Mouse (Mus musculus) stomach, embryonic 14.5 days (tissue): Measurements from ENCODE around the gene Parp14. TPM values are rescaled to one million over a fixed set of nuclear protein-coding genes. Genes with fewer than 3 reads are reported as not detected.

Experiments
- ATAC-seq: fragments of 200-750 bp; cut with Nextera tagmentation; 2 replicates; pipeline ENCODE4 v1.8.0; 2017; ENCODE audit warnings: low read depth, moderate TSS enrichment; ENCODE audit not compliant: insufficient number of reproducible peaks, insufficient read depth, low FRiP score
- H3K27ac ChIP-seq: fragments of 300-500 bp; sonication (generic); 2 replicates; pipeline ENCODE4 v1.5.1; 2014; ENCODE audit warnings: mild to moderate bottlenecking, low read length, moderate library complexity, mixed read lengths
- H3K27me3 ChIP-seq: fragments of 300-500 bp; sonication (generic); 2 replicates; pipeline ENCODE4 v1.6.1; 2014; ENCODE audit warnings: low read length, control low read depth, mixed read lengths; ENCODE audit not compliant: control insufficient read depth, insufficient read depth
- H3K36me3 ChIP-seq: fragments of 300-500 bp; sonication (generic); 2 replicates; pipeline ENCODE4 v1.6.1; 2014; ENCODE audit warnings: mild to moderate bottlenecking, control low read depth, low read length, moderate library complexity, mixed read lengths; ENCODE audit not compliant: control insufficient read depth, insufficient read depth
- H3K4me1 ChIP-seq: fragments of 300-500 bp; sonication (generic); 2 replicates; pipeline ENCODE4 v1.6.1; 2014; ENCODE audit warnings: low read length, control low read depth, mixed read lengths; ENCODE audit not compliant: control insufficient read depth, insufficient read depth
- H3K4me2 ChIP-seq: fragments of 300-500 bp; sonication (generic); replicated peaks from 2 replicates; pipeline ENCODE4 v1.6.1; 2014; ENCODE audit warnings: low read depth, low read length, control low read depth
- H3K4me3 ChIP-seq: fragments of 300-500 bp; sonication (generic); 2 replicates; pipeline ENCODE4 v1.5.1; 2014; ENCODE audit warnings: low read depth, low read length, control low read depth
- H3K9ac ChIP-seq: fragments of 300-500 bp; sonication (generic); replicated peaks from 2 replicates; pipeline ENCODE4 v1.6.1; 2014; ENCODE audit warnings: low read depth, mild to moderate bottlenecking, control low read depth, low read length, moderate library complexity, mixed read lengths
- H3K9me3 ChIP-seq: fragments of 300-500 bp; sonication (generic); 2 replicates; pipeline ENCODE4 v1.6.1; 2016; ENCODE audit warnings: low read depth, low read length, control low read depth; ENCODE audit not compliant: control insufficient read depth
- WGBS: fragments of 180-500 bp; shearing (Covaris S2); extraction: QIAGEN DNeasy Blood & Tissue Kit; methylation state at CpG from one replicate; pipeline ENCODE4 v1.1.7; 2014; 5-methylcytosine and 5-hydroxymethylcytosine counted together
- polyA plus RNA-seq: library from polyadenylated mRNA; unstranded; fragments of >200 nt; fragmentation: Nextera tagmentation; extraction: Ambion mirVana; gene quantifications from 2 replicates; pipeline ENCODE4 v1.2.1, GENCODE M21; 2014

Parp14 gene
- polyA plus RNA-seq, 1 experiment from 2014 or later = 1.2 TPM

GRCm38 (mm10) chr16:35813119-35813518 lies 58.2 kb downstream of the Parp14 start:
- no peaks in the 10 kb centered on the region for H3K27me3 ChIP-seq
- H3K36me3 ChIP-seq = peaks cover 3% of the 10 kb centered on the region; the same call in 1 of the 2 replicates
- H3K27ac ChIP-seq = no peak overlapping the region
- no peak for ATAC-seq
- no peaks in the 10 kb centered on the region for H3K4me1 ChIP-seq
- H3K9me3 ChIP-seq = no peaks in the 10 kb centered on the region
- H3K9ac ChIP-seq = no peak overlapping the region
- H3K4me3 ChIP-seq = no peak overlapping the region
- WGBS = 68% methylated on average over 3 of the region's 3 CpGs
- H3K4me2 ChIP-seq = no peak overlapping the region

- Histone ChIP-seq H3K4me2 (no peak overlapping the region), H3K9ac (no peak overlapping the region), H3K4me1 (no peaks in the 10 kb centered on the region), H3K27ac (no peak overlapping the region), H3K27me3 (no peaks in the 10 kb centered on the region), H3K4me3 (no peak overlapping the region), H3K9me3 (no peaks in the 10 kb centered on the region), H3K36me3 (no peaks in the 10 kb centered on the region)
- WGBS = 96% methylated on average over 2 of the region's 2 CpGs
- no peak for ATAC-seq
Observed at GRCm38 (mm10) chr16:35808838-35809237, 62.5 kb downstream of the Parp14 start.

GRCm38 (mm10) chr16:35807663-35807992 lies 63.7 kb downstream of the Parp14 start:
- Histone ChIP-seq H3K9ac (no peak overlapping the region), H3K27me3 (no peaks in the 10 kb centered on the region), H3K27ac (no peak overlapping the region), H3K9me3 (no peaks in the 10 kb centered on the region), H3K36me3 (no peaks in the 10 kb centered on the region), H3K4me2 (no peak overlapping the region), H3K4me1 (no peaks in the 10 kb centered on the region), H3K4me3 (no peak overlapping the region)
- no peak for ATAC-seq
- WGBS = 88% methylated on average over 4 of the region's 4 CpGs

GRCm38 (mm10) chr16:35806973-35807662 lies 64.2 kb downstream of the Parp14 start:
- no peaks in the 10 kb centered on the region for H3K4me1 ChIP-seq

GRCm38 (mm10) chr16:35803723-35804122 lies 67.6 kb downstream of the Parp14 start:
- H3K4me2 ChIP-seq = no peak overlapping the region
- H3K9ac ChIP-seq = no peak overlapping the region
- H3K4me3 ChIP-seq = no peak overlapping the region
- H3K9me3 ChIP-seq = peaks cover 3% of the 10 kb centered on the region; the same call in 1 of the 2 replicates
- no peaks in the 10 kb centered on the region for H3K27me3 ChIP-seq
- no peaks in the 10 kb centered on the region for H3K4me1 ChIP-seq
- H3K27ac ChIP-seq = no peak overlapping the region
- H3K36me3 ChIP-seq = no peaks in the 10 kb centered on the region
- 88% methylated on average over 4 of the region's 4 CpGs for WGBS
- no peak for ATAC-seq

More at GRCm38 (mm10) chr16:35806973-35807662, 64.2 kb downstream of the Parp14 start:
- Histone ChIP-seq H3K4me3 (no peak overlapping the region), H3K9me3 (no peaks in the 10 kb centered on the region), H3K4me2 (no peak overlapping the region), H3K9ac (no peak overlapping the region), H3K27me3 (no peaks in the 10 kb centered on the region), H3K36me3 (no peaks in the 10 kb centered on the region), H3K27ac (no peak overlapping the region)
- ATAC-seq = no peak
- WGBS = 84% methylated on average over 6 of the region's 6 CpGs

GRCm38 (mm10) chr16:35802163-35802562 lies 69.2 kb downstream of the Parp14 start:
- H3K9ac ChIP-seq = no peak overlapping the region
- no peak overlapping the region for H3K27ac ChIP-seq
- 89% methylated on average over 7 of the region's 7 CpGs for WGBS
- H3K36me3 ChIP-seq = no peaks in the 10 kb centered on the region
- no peak for ATAC-seq
- peaks cover 3% of the 10 kb centered on the region; the same call in 1 of the 2 replicates for H3K9me3 ChIP-seq
- no peaks in the 10 kb centered on the region for H3K27me3 ChIP-seq
- H3K4me3 ChIP-seq = no peak overlapping the region
- H3K4me1 ChIP-seq = no peaks in the 10 kb centered on the region
- H3K4me2 ChIP-seq = no peak overlapping the region

- no peaks in the 10 kb centered on the region for H3K27me3 ChIP-seq
- H3K36me3 ChIP-seq = no peaks in the 10 kb centered on the region
- H3K27ac ChIP-seq = no peak overlapping the region
- H3K4me2 ChIP-seq = no peak overlapping the region
- 80% methylated on average over 6 of the region's 6 CpGs for WGBS
- H3K9me3 ChIP-seq = no peaks in the 10 kb centered on the region
- ATAC-seq = no peak
- no peak overlapping the region for H3K9ac ChIP-seq
- H3K4me3 ChIP-seq = no peak overlapping the region
- H3K4me1 ChIP-seq = no peaks in the 10 kb centered on the region
Observed at GRCm38 (mm10) chr16:35791962-35792521, 79.3 kb downstream of the Parp14 start.

- WGBS = 89% methylated on average over 6 of the region's 6 CpGs
- H3K4me3 ChIP-seq = no peak overlapping the region
- no peak overlapping the region for H3K27ac ChIP-seq
- H3K9me3 ChIP-seq = no peaks in the 10 kb centered on the region
- no peaks in the 10 kb centered on the region for H3K27me3 ChIP-seq
- no peak for ATAC-seq
- H3K4me2 ChIP-seq = no peak overlapping the region
- no peaks in the 10 kb centered on the region for H3K4me1 ChIP-seq
- H3K36me3 ChIP-seq = no peaks in the 10 kb centered on the region
- no peak overlapping the region for H3K9ac ChIP-seq
Observed at GRCm38 (mm10) chr16:35788330-35788729, 83.0 kb downstream of the Parp14 start.
